Mouse (Mus musculus) intestine, postnatal 0 days (tissue): ENCODE measurements around the gene Mrvi1. TPM values are rescaled to one million over a fixed set of nuclear protein-coding genes. Genes with fewer than 3 reads are reported as not detected.

Source experiments
- ATAC-seq: fragments of 200-750 bp; cut with Nextera tagmentation; 2 replicates; pipeline ENCODE4 v1.8.0; 2017; ENCODE audit warnings: mild to moderate bottlenecking, moderate TSS enrichment, moderate library complexity
- H3K27ac ChIP-seq: fragments of 300-500 bp; sonication (generic); 2 replicates; pipeline ENCODE4 v1.5.1; 2014; ENCODE audit warnings: mild to moderate bottlenecking, low read depth, low read length, moderate library complexity
- H3K27me3 ChIP-seq: fragments of 300-500 bp; sonication (generic); replicated peaks from 2 replicates; pipeline ENCODE4 v1.6.1; 2014; ENCODE audit warnings: low read length, mixed read lengths; ENCODE audit not compliant: control insufficient read depth, insufficient read depth
- H3K36me3 ChIP-seq: fragments of 300-500 bp; sonication (generic); 2 replicates; pipeline ENCODE4 v1.6.1; 2014; ENCODE audit warnings: mild to moderate bottlenecking, moderate library complexity; ENCODE audit not compliant: control insufficient read depth, insufficient read depth
- H3K4me1 ChIP-seq: fragments of 300-500 bp; sonication (generic); replicated peaks from 2 replicates; pipeline ENCODE4 v1.6.1; 2014; ENCODE audit warnings: antibody characterized with exemption, low read length, mixed read lengths; ENCODE audit not compliant: control insufficient read depth, insufficient read depth
- H3K4me2 ChIP-seq: fragments of 300-500 bp; sonication (generic); replicated peaks from 2 replicates; pipeline ENCODE4 v1.6.1; 2014; ENCODE audit warnings: low read depth, mild to moderate bottlenecking, moderate library complexity
- H3K4me3 ChIP-seq: fragments of 300-500 bp; sonication (generic); 2 replicates; pipeline ENCODE4 v1.5.1; 2014; ENCODE audit warnings: low read depth, low read length
- H3K9ac ChIP-seq: fragments of 300-500 bp; sonication (generic); 2 replicates; pipeline ENCODE4 v1.6.1; 2014; ENCODE audit warnings: mild to moderate bottlenecking, low read depth, low read length
- H3K9me3 ChIP-seq: fragments of 300-500 bp; sonication (generic); 2 replicates; pipeline ENCODE4 v1.6.1; 2016; ENCODE audit warnings: mixed run types; ENCODE audit not compliant: control insufficient read depth
- CTCF ChIP-seq: sonication (generic); IDR thresholded peaks from 2 replicates; pipeline ENCODE4 v1.5.1; 2016; ENCODE audit warnings: low read depth, mild to moderate bottlenecking, control low read depth, antibody characterized with exemption, moderate library complexity
- WGBS: fragments of 180-500 bp; shearing (Covaris S2); extraction: QIAGEN DNeasy Blood & Tissue Kit; methylation state at CpG from one replicate; pipeline ENCODE4 v1.1.7; 2014; 5-methylcytosine and 5-hydroxymethylcytosine counted together
- polyA plus RNA-seq: library from polyadenylated mRNA; unstranded; fragments of >200 nt; fragmentation: Nextera tagmentation; extraction: Ambion mirVana; gene quantifications from 2 replicates; pipeline ENCODE4 v1.2.1, GENCODE M21; 2015

The Mrvi1 gene
- polyA plus RNA-seq, 1 experiment from 2014 or later: 6.7 TPM

DNA sequence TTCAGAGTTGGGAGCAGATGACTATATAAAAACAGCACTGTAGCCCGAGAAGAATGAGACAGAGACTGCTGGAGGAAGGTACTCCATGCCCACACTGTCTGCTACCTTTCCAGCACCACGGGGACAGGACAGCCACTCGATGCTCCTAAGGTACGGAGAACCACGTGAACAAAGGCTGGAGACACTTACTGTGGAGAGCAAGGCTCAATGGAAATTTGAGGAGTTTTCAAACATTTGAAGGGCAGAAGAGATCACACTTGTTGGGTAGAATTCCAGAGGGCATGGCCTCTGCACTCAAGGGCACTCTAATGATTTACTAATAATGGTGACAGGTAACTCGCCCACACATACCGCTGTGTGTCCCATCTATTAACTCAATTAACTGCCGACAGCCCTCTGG, 159.2 kb downstream of the Mrvi1 start:
- no peak for ATAC-seq
- no peak for TF ChIP-seq CTCF
- no peaks in the 10 kb centered on the region for H3K27me3 ChIP-seq
- peaks cover 43% of the 10 kb centered on the region for H3K36me3 ChIP-seq
- H3K4me1 ChIP-seq: no peaks in the 10 kb centered on the region
- 83% methylated on average over 8 of the region's 8 CpGs for WGBS
- no peak overlapping the region for H3K27ac ChIP-seq
- no peak overlapping the region for H3K9ac ChIP-seq
- H3K9me3 ChIP-seq: no peaks in the 10 kb centered on the region
- no peak overlapping the region for H3K4me3 ChIP-seq
- no peak overlapping the region for H3K4me2 ChIP-seq

DNA sequence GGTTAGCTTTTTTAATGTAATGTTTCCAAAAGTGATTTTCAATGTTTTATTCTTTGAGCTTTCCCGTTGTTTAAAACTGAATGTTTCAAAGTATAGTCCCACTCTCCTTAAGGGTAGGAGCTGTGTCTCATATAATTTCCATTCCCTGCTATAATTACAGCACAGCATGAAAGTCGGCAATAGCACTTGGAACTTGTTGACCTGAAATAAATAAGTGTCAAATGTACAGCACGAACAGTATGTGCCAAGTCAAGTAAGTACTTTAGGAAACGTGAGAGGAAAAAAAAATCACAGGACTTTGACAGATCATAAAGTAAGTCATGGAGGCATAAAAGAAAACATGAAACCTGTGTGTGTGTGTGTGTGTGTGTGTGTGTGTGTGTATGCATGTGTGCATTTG, 160.2 kb downstream of the Mrvi1 start:
- Histone ChIP-seq H3K27me3 (no peaks in the 10 kb centered on the region), H3K27ac (no peak overlapping the region), H3K9me3 (no peaks in the 10 kb centered on the region), H3K9ac (no peak overlapping the region), H3K4me3 (no peak overlapping the region), H3K4me2 (no peak overlapping the region), H3K36me3 (peaks cover 44% of the 10 kb centered on the region), H3K4me1 (no peaks in the 10 kb centered on the region)
- 54% methylated on average over 4 of the region's 4 CpGs for WGBS
- ATAC-seq: no peak
- no peak for TF ChIP-seq CTCF

DNA sequence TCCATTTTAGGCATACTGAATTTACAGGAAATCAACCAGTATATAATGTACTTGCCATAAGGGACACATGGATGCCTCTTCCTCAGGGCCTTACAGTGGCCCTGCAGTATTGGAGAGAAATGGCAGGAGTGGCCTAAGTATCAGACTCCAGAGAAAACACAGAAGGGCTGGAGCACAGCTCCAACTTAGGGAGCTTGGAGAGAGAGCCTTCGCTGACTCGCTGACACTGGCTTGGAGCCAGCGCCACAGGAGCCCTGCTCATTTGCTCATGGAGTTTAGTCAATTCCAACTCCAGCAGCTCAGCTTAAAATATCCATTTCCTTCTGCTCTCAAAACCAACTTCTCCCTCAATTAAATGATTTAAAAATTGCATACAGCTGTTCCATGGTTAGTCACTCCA, 160.6 kb downstream of the Mrvi1 start:
- Histone ChIP-seq H3K27me3 (no peaks in the 10 kb centered on the region), H3K9ac (no peak overlapping the region), H3K4me3 (no peak overlapping the region), H3K36me3 (peaks cover 46% of the 10 kb centered on the region), H3K9me3 (no peaks in the 10 kb centered on the region), H3K4me1 (no peaks in the 10 kb centered on the region), H3K4me2 (no peak overlapping the region), H3K27ac (no peak overlapping the region)
- no peak for TF ChIP-seq CTCF
- no peak for ATAC-seq
- 57% methylated on average over 3 of the region's 3 CpGs for WGBS

DNA sequence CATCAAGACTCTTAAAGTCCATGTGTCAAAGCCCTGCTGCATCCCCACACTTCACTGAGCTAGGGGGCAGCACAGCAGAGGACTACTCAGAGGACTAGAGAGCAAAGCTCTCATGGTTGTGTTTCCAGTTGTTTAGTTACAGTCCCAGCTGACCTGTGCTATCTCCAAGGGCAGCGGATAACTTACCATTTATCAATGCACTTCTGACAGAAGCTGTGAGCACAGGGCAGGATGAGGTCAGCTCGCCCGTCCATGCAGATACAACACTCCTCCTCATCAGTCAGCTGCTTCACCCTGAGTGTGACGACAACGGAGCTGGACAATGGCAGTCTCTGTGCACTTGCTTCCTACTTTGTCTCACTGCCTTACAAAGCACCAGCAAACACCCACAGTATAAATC, 161.2 kb downstream of the Mrvi1 start:
- Histone ChIP-seq H3K4me2 (no peak overlapping the region), H3K27me3 (no peaks in the 10 kb centered on the region), H3K9me3 (no peaks in the 10 kb centered on the region), H3K4me1 (no peaks in the 10 kb centered on the region), H3K4me3 (no peak overlapping the region), H3K27ac (no peak overlapping the region), H3K9ac (no peak overlapping the region), H3K36me3 (peaks cover 44% of the 10 kb centered on the region)
- ATAC-seq: peak; percentile 60; the same call in 1 of the 2 replicates
- peak; percentile 56 for TF ChIP-seq CTCF
- WGBS: 40% methylated on average over 5 of the region's 5 CpGs

DNA sequence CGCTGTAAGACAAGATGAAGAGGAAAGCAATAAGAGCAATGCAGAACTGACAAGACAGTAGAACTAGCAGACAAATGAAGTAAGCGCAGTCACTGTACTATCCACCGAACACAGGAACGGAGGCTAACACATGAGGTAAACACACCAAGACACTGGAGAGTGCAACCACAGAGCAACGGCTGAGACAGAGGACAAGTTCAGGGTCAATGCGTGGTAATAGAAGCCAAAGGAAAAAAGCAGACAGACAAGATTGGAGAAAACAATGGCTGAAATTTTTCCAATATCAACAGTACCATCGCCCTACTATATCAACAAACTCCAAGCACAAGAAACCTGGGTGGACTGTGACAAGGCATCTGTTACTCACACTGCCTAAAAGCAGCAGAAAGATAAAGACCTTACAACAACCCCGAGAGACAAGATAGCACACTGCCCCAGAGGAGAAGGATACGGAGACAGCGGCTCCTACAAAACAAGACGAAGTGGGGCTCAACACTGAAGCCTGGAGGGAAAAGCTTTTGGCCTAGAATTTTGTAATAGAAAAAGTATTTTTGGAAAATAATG, 163.4 kb downstream of the Mrvi1 start:
- Histone ChIP-seq H3K4me2 (no peak overlapping the region), H3K27me3 (no peaks in the 10 kb centered on the region), H3K9me3 (no peaks in the 10 kb centered on the region), H3K27ac (no peak overlapping the region), H3K36me3 (peaks cover 29% of the 10 kb centered on the region), H3K4me1 (no peaks in the 10 kb centered on the region), H3K9ac (no peak overlapping the region), H3K4me3 (no peak overlapping the region)
- 70% methylated on average over 11 of the region's 11 CpGs for WGBS
- no peak for TF ChIP-seq CTCF
- no peak for ATAC-seq

Other genes with a start within 250 kb of the Mrvi1 start
- gene Ampd3, start 214.3 kb downstream of the Mrvi1 start, polyA plus RNA-seq: 7.0 and 7.4 TPM in 2 replicates
- gene Rnf141, start 138.0 kb downstream of the Mrvi1 start, polyA plus RNA-seq: 31.0 and 33.5 TPM in 2 replicates
- 26.9 and 29.9 TPM in 2 replicates for gene Lyve1, start 119.2 kb downstream of the Mrvi1 start, polyA plus RNA-seq
- 23.2 and 30.8 TPM in 2 replicates for gene Ctr9, start 46.5 kb upstream of the Mrvi1 start, polyA plus RNA-seq
- 326 and 352 TPM in 2 replicates for gene Eif4g2, start 100.6 kb upstream of the Mrvi1 start, polyA plus RNA-seq